Mouse (Mus musculus): Measurements from ENCODE around the gene Acot2.
A peak's percentile ranks its signal among the peaks of the same experiment; 100 is the strongest.
"Not testable (repeated sequence)": the region's sequence is repeated elsewhere in the genome, so short reads cannot be mapped to it uniquely, and the experiment has no call there.

Gene Acot2

DNA sequence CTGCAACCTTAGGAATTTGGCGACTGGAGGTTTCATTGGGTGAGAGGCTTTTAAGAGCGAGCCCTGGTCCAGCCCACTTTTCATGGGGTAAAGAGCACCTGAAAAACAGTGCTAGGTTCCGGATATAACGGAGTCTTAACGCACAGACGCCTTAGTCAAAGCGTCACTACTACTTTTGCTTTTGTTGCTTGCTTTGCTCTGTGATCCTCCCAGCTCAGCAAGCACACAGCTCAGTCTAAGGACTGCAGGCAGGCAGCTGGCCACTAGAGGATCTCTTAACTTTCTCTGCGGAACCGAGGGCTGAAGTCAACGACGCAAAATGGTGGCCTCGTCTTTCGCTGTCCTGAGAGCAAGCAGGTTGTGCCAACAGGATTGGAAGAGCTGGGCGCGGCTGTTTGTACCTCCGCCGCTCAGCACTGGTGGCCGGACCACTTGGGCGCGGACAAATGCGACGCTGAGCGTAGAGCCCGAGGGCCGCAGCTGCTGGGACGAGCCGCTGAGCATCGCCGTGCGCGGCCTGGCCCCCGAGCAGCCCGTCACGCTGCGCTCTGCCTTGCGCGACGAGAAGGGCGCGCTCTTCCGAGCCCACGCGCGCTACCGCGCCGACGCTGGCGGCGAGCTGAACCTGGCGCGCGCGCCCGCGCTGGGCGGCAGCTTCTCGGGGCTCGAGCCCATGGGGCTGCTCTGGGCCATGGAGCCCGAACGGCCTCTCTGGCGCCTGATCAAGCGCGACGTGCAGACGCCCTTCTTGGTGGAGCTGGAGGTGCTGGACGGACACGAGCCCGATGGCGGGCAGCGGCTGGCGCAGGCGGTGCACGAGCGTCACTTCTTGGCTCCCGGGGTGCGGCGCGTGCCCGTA, at the start of gene Acot2:
TSS of gene Acot2 (plus strand) at position 279 of the 859 bp plus-strand sequence.
- DNase-seq, result peak; percentile 79 to 81

DNA sequence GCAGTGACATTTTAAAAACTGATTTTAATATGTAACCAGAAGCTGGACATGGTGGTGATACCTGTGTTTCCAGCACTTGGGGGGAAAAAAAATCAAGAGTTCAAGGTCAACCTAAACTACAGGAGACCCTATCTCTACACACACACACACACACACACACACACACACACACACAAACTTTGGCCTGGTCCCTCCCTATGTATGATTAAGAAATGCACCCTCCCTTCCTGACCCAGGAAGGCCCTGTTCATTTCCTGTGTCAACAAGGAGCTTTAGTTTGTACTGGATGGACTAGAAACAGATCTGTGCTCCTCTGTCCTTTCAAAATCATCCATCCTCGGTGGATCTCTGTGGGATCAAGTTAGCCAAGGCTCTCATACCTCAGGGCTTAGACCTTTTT, 49.1 kb upstream of the Acot2 start:
- not testable (repeated sequence) for DNase-seq

DNA sequence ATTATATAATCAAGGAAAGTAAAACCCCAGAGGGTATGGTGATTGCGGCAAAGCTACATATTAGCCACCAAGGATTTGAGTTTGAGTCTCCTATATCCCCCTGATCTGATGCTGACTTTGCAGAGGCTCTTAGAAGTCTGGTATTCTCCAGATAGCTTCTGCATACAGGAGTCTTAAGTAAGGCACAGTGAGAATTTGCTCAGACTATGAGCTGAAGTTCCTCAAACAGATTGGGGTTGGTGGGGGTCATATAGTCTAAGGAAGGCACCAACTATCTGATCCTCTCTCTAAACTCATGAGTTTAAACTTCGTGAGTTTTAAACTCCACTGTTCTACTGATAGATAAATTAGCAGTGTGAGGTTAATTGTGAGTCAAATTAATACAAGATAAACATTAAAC, 48.3 kb upstream of the Acot2 start:
- DNase-seq, result no peak

DNA sequence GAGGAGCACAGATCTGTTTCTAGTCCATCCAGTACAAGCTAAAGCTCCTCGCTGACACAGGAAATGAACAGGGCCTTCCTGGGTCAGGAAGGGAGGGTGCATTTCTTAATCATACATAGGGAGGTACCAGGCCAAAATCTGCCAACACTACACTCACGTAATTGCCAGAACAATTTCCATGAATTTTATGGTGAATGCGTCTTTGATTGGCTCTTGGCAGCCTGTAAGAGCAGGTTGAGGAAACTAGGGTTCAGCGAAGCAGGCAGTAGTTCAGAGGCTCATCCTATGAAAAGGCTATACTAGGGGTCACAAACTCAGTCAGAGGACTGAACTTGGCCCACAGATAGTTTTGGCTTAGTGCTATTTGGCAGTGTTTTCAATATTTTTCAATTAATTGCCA, 47.6 kb upstream of the Acot2 start:
- no peak for DNase-seq

DNA sequence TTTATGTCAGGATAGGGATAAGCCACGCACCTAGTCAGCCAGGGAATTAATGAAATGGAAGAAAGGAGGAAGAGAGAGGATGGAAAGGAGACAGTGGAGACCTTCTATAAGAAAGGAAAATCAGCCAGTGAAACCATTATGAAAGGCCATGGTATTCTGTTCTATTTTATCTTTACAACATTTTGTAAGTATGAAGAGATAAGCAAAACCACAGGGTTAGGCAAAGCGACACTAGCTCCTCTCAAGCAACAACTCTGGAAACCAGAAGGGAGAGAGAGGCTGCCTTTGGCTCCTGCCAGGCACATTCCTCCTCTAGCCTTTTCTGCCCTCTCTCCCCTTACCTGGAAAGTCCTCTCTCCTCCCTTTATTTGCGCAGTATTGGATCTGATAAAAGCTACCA, 45.7 kb upstream of the Acot2 start:
- no peak for DNase-seq

DNA sequence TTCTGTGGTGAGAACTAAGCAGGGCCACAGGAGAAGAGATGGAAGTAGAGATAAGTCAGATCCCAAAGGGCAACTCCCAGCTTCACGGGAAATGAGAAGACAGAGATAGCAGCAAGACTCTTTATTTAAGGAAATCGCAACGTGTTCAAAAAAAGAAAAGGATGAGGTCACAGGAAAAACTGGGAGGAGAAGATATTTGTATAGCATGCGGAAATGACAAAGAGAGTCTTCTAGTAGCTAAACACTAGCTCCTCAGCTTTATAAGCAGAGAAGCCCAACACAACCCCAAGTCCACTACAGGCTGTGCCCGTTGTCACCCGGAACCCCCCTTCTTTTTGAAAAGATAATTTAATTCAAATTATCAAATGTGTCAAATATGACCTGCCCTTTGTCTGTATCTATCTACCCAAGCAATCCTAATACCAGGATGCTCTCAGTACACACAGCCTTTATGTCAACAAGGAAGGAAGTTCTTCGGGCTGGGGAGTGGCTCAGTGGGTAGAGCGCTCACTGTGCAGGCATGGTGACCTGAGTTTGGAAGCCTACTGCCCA, 40.3 kb upstream of the Acot2 start:
- DNase-seq, result no peak

DNA sequence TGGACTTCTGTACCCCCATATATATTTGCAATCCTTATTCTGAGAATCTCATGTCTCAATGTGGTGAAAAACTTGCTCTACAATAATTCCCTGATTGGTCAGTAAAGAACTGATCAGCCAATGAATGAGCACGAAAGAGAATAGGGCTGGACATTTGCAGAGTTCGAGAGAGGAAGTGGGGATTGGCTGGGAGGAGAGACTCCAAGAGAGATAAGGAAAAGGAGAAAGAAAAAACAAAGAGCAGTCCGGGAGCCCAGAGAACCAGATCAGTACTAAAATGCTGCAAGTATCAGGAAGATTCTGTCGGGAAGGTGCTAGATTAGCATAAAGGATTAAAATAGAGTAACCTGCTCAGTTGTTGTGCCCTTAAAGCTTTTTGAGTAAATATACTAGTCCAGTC, 38.6 kb upstream of the Acot2 start:
- no peak for DNase-seq

DNA sequence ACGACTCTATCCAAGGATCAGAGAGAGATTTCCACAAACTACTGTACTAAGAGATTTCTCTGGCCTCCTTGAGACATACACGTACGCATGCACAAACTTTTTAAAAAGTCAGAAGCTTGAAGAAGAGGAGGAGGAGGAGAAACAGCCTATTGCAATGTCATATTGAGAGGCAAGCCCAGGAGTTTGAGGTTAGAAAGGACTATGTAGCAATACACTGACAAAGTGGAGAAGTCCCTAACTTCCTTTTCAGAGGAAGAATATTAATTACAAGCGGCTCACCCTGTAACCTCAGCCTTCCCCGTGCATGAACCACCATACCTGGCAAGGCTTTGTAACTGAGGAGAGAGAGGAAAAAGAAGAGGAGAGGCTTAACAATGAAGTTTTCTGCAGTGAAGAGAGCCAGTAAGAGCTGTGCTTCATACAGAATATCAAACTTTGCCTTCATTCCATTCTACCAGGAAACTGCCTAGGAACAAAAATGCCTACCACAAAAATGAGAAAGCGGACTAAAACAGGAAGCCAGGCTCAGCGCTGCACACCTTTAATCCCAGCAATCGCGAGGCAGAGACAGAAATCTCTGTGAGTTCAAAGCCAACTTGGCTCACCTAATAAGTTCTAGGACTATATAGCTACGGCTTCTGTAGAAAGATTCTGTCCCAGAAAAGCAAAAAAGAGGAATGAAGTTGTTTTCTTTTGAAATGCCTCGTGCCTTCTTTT, 37.7 kb upstream of the Acot2 start:
- DNase-seq, result no peak

DNA sequence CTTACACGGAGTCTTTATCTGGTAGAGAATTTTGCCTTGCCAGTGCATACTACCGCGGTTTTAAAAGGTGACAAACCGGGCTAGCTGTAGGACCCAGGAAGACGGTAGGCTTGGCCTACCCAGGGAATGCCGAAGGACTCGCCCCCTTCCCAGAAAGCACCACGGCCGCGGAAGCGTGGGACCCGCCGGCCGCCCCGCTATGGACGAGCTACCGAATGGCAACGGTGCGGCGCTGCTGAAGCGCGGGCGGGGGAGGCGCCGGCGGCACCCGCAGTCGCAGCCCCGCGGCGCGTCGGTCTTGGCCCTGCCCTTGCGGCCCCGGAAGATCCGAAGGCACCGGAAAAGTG, 37.2 kb upstream of the Acot2 start, which contains the start of gene Riox1:
TSS of gene Riox1 (plus strand) at position 116 of the 347 bp plus-strand sequence.
- peak; percentile 76 to 82 for DNase-seq

DNA sequence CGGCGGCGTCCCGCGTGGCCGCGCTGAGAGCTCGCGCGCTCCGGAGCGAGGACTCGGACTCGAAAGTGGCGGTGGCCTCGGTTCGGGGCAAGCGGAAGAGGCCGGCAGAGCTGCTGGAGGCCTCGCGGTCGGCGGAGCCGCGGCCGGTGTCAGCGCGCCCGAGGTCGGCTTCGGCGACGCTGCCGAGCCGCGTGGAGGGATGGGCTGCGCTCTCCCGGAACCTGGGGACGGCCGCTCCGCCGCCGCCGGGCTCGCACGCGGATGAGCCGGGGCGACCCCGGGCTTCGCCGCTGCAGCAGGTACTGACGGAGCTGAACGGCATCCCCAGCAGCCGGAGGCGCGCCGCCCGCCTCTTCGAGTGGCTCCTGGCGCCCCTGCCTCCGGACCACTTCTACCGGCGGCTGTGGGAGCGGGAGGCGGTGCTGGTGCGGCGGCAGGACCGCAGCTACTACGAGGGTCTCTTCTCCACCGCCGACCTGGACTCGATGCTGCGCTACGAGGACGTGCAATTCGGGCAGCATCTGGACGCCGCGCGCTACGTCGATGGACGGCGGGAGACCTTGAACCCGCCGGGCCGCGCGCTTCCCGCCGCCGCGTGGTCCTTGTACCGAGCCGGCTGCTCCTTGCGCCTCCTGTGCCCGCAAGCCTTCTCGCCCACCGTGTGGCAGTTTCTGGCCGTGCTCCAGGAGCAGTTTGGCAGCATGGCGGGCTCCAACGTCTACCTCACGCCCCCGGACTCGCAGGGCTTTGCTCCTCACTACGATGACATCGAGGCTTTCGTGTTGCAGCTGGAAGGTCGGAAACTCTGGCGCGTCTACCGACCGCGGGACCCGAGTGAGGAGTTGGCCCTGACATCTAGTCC, 36.6 kb upstream of the Acot2 start:
- DNase-seq, result peak; percentile 38 to 56

DNA sequence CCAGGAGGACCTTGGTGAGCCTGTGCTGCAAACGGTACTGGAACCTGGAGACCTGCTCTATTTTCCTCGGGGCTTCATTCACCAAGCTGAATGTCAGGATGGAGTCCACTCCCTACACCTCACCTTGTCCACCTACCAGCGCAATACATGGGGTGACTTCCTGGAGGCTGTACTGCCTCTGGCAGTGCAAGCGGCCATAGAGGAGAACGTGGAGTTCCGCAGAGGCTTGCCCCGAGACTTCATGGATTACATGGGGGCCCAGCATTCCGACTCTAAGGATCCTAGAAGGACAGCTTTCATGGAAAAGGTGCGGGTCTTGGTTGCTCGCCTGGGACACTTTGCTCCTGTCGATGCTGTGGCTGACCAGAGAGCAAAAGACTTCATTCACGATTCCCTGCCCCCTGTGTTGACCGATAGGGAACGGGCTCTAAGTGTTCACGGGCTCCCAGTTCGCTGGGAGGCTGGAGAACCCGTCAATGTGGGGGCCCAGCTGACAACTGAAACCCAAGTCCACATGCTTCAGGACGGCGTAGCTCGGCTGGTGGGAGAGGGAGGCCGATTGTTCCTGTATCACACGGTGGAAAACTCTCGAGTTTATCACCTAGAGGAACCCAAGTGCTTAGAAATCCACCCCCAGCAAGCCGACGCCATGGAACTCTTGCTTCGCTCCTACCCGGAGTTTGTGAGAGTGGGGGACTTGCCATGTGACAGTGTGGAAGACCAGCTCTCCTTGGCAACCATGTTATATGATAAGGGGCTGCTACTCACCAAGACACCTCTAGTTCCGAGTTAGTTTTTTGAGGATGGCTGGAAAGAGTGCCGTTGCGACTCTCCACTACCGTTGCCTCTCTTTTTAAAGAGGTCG, 35.7 kb upstream of the Acot2 start:
- DNase-seq, result no peak

DNA sequence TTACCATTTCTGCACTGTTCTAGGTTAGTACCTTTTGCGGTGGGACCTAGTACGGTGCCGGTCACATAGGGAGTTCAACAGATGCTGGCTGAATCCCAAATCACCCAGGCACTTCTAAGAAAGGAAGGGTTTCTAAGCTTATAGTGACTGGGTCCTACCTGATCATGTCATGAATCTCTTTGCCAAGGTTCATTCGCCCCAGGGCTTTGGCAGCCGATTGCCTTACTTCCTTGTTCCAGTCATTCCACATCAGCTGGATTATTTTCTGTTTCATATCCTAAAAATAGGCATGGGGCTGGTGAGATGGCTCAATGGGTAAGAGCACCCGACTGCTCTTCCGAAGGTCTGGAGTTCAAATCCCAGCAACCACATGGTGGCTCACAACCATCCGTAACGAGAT, 29.4 kb upstream of the Acot2 start:
- no peak for DNase-seq

DNA sequence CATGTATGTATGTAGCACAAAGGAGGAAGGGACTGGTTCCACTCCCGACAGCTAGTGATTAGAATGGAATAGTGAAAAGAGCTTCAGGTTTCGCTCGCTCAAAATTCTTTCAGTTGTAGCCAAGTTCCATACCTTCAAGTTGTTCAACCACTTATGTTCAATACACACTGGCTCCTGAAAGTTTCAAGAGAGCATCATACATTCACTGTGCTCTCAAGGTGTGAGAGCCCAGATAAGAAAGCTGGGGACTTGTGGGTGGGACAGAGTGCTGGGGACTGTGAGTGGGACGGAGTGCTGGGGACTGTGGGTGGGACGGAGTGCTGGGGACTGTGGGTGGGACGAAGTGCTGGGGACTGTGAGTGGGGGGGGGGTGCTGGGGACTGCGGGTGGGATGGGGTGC, 22.4 kb upstream of the Acot2 start:
- no peak for DNase-seq

DNA sequence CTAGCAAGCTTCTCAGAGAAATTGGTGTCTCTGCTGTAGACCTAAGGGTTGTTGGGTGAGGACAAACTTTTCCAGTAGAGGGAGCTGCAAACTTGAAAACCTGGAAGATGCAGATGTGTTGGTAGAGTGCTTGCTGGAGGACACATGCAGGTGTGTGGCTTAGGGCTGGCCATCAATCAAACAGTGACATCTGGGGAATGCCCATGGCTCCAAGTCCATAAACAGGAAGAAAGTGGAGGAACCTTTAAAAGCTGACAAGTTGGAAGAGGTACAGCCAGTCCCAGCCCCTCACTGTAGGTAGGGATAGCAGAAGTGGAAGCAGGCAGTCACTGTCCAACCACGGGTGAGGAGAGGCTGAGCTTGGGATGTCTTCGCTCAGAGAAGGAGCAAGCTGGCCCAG, 15.5 kb upstream of the Acot2 start:
- DNase-seq, result peak in 1 of 2 experiments; percentile 25

DNA sequence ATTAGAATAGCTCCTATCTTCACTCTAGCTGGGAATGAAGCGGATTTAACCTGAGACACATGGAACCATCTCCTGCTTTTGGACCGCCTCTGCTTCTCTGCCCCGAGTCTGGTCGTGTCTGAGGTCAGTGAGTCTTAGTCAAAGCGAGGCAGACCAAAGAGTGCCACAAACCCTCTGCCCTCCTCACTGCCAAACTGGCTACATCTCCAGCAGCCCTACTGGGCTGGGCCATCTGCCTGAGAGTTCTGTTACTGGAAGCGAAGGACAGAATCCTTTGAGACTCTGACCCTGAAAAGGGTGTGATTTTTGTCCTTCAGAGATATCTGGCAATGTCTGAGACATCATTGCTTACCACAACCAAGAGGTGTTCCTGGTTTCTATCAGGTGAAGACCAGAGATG, 8.8 kb upstream of the Acot2 start:
- DNase-seq, result no peak

DNA sequence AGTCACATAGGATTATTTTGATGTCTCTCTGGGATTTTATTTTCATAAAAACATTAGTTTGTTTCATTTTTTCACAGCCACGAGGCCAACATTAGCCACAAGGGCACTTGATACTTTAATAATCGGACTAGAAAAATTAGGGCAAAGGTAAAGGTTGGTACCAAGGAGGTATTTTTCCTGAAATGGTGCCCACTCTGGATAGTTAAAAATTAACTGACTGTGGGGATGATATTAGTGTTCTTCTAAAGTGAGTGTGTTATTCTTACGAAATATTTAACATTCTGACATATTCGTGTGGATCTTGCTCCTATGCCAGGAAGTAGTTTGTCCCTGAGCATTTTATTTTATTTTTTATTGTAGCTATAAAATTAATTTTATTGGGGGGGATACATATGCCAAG, 6.0 kb upstream of the Acot2 start:
- DNase-seq, result no peak

DNA sequence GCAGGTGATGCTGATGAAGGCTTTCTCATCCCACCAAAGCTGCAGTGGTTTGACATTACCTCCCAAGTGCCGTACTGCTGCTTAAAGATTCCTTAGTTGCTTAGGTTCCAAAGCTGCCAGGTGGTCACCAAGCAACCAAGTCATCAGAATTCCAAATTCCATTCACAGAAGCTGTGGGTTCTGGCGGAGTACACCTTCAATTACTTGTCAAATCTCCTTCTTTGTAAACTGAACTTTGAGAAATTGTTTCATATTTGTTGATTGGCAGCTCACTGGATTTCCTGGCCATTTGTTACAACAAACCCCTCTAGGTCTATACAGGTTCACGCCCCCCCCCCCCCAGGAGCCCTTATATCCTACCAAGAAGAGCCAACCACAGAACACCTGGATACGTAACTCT, 2.9 kb upstream of the Acot2 start, which contains the start of gene Heatr4:
TSS of gene Heatr4 (minus strand) at position 101 of the 400 bp plus-strand sequence.
- no peak for DNase-seq

DNA sequence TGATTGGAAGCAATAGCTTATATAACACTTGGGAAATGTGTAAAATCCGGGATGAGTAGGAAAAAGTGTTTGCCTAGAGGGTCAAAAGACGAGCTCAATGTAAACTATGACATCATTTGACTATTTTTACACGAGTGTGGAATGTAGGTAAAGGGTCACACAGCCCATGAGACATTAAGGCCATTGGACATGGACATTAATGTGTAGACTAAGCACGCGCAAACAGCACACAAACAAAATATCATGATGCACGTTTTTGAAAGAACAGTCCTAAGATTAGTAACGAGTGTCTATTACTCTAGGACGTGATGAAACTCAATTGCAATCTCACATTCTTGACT, 449 bp upstream of the Acot2 start:
- no peak for DNase-seq

DNA sequence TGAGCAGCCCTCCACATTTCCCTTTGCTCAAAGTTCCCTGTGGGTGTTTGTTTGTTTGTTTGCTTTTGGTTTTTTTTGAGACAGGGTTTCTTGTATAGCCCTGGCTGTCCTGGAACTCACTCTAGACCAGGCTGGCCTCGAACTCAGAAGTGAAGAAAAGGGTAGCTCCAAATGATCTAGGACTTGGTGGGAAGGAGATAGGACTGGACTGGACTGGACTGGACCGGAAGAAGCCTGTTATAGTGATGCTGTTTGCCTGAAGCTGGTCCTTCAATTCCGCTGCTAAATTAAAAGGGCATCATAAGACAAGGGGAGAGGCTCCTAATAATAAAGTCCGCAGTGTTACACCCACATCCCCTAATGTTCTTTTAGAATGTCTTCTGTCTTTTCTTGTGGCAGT, 822 bp downstream of the Acot2 start:
- DNase-seq, result no peak

DNA sequence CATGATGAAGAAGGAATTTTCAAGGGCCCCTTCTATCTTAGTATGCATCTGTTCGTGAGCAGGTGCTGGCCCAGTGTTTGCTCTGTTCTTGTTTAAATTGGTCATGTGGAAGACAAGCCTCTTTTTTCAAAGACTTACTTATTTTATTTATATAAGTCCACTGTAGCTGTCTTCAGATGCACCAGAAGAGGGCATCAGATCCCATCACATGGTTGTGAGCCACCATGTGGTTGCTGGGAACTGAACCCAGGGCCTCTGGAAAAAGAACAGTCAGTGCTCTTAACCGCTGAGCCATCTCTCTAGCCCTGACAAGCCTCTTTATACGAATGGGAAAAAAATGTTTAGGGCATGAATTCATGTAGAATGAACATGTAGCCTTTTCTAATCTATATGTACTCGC, 1.7 kb downstream of the Acot2 start:
- DNase-seq, result no peak

DNA sequence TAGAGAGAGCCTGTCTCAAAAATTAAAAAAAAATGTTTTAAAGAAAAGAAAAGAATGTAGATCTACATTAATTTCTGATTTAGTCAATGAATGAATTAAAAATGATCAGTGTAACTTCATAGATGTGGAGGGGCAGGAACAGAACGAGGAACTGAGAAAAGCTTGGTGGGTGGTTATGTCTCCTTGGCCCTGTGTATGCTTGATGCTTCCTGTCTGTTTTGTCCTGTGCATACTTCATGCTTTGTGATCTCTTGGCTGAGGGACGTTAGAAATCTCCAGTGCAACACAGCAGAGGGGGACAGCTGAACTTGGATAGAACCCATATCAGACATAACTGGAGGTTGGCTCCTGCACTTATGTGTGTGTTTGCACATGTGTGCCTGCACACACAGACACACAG, 9.6 kb downstream of the Acot2 start:
- DNase-seq, result no peak
